Mouse (Mus musculus) lung, embryonic 16.5 days (tissue): ENCODE data around the gene Nyap1. TPM values are rescaled to one million over a fixed set of nuclear protein-coding genes. Genes with fewer than 3 reads are reported as not detected.
"Not testable (repeated sequence)": the region's sequence is repeated elsewhere in the genome, so short reads cannot be mapped to it uniquely, and the experiment has no call there.

ENCODE experiments used
- ATAC-seq: fragments of 200-750 bp; cut with Nextera tagmentation; 2 replicates; pipeline ENCODE4 v1.8.0; 2017; ENCODE audit warnings: low read depth, mild to moderate bottlenecking, moderate library complexity
- H3K27ac ChIP-seq: fragments of 300-500 bp; sonication (generic); 2 replicates; pipeline ENCODE4 v1.5.1; 2014; ENCODE audit warnings: mild to moderate bottlenecking, control low read depth, low read length
- H3K27me3 ChIP-seq: fragments of 300-500 bp; sonication (generic); 2 replicates; pipeline ENCODE4 v1.6.1; 2014; ENCODE audit warnings: low read depth, low read length, mixed read lengths; ENCODE audit not compliant: control insufficient read depth, insufficient read depth
- H3K36me3 ChIP-seq: fragments of 300-500 bp; sonication (generic); 2 replicates; pipeline ENCODE4 v1.6.1; 2014; ENCODE audit warnings: low read length; ENCODE audit not compliant: control insufficient read depth, insufficient read depth
- H3K4me1 ChIP-seq: fragments of 300-500 bp; sonication (generic); replicated peaks from 2 replicates; pipeline ENCODE4 v1.6.1; 2014; ENCODE audit warnings: low read length, mixed read lengths; ENCODE audit not compliant: control insufficient read depth, insufficient read depth
- H3K4me2 ChIP-seq: fragments of 300-500 bp; sonication (generic); 2 replicates; pipeline ENCODE4 v1.6.1; 2014; ENCODE audit warnings: low read depth, low read length, control low read depth
- H3K4me3 ChIP-seq: fragments of 300-500 bp; sonication (generic); 2 replicates; pipeline ENCODE4 v1.5.1; 2014; ENCODE audit warnings: mild to moderate bottlenecking, low read length, control low read depth
- H3K9ac ChIP-seq: fragments of 300-500 bp; sonication (generic); 2 replicates; pipeline ENCODE4 v1.6.1; 2014; ENCODE audit warnings: low read length, control low read depth
- H3K9me3 ChIP-seq: fragments of 300-500 bp; sonication (generic); 2 replicates; pipeline ENCODE4 v1.6.1; 2016; ENCODE audit warnings: low read length; ENCODE audit not compliant: control insufficient read depth
- WGBS: fragments of 180-500 bp; shearing (Covaris S2); extraction: QIAGEN DNeasy Blood & Tissue Kit; methylation state at CpG from one replicate; pipeline ENCODE4 v1.1.7; 2014; 5-methylcytosine and 5-hydroxymethylcytosine counted together
- polyA plus RNA-seq: library from polyadenylated mRNA; unstranded; fragments of >200 nt; fragmentation: Nextera tagmentation; extraction: Ambion mirVana; gene quantifications from 2 replicates; pipeline ENCODE4 v1.2.1, GENCODE M21; 2015

Gene Nyap1
- polyA plus RNA-seq, 1 experiment from 2014 or later, result 1.6 TPM

- Histone ChIP-seq H3K4me1 (peaks cover 13% of the 10 kb centered on the region), H3K4me3 (no peak overlapping the region), H3K27ac (no peak overlapping the region), H3K27me3 (no peaks in the 10 kb centered on the region), H3K9me3 (no peaks in the 10 kb centered on the region), H3K36me3 (peaks cover 9% of the 10 kb centered on the region), H3K4me2 (no peak overlapping the region), H3K9ac (peak overlapping the region; percentile 13; the same call in 1 of the 2 replicates)
- ATAC-seq, result no peak
- WGBS, result 60% methylated on average over 9 of the region's 9 CpGs
These were observed 1.9 kb downstream of the Nyap1 start for GRCm38 (mm10) chr5:137739471-137739870.

- Histone ChIP-seq H3K4me2 (no peak overlapping the region), H3K9ac (no peak overlapping the region), H3K4me3 (no peak overlapping the region), H3K36me3 (peaks cover 9% of the 10 kb centered on the region), H3K27me3 (no peaks in the 10 kb centered on the region), H3K9me3 (no peaks in the 10 kb centered on the region), H3K27ac (no peak overlapping the region), H3K4me1 (peaks cover 13% of the 10 kb centered on the region)
- no peak for ATAC-seq
- 50% methylated on average over 5 of the region's 5 CpGs for WGBS
These were observed 2.9 kb downstream of the Nyap1 start for GRCm38 (mm10) chr5:137738516-137738915.

- ATAC-seq, result no peak
- H3K27me3 ChIP-seq, result no peaks in the 10 kb centered on the region
- H3K4me1 ChIP-seq, result peaks cover 13% of the 10 kb centered on the region
- 81% methylated on average over 6 of the region's 6 CpGs for WGBS
- H3K9ac ChIP-seq, result no peak overlapping the region
- H3K27ac ChIP-seq, result no peak overlapping the region
- H3K36me3 ChIP-seq, result peaks cover 12% of the 10 kb centered on the region
- H3K4me3 ChIP-seq, result no peak overlapping the region
- H3K4me2 ChIP-seq, result no peak overlapping the region
- H3K9me3 ChIP-seq, result no peaks in the 10 kb centered on the region
These were observed 3.9 kb downstream of the Nyap1 start for GRCm38 (mm10) chr5:137737400-137737940.

GRCm38 (mm10) chr5:137734289-137735061 is 6.9 kb downstream of the Nyap1 start:
- H3K9ac ChIP-seq, result 0 out of 2 replicates have a peak overlapping the region, but pooled peaks have one; percentile 11
- no peak overlapping the region for H3K4me3 ChIP-seq
- H3K27me3 ChIP-seq, result no peaks in the 10 kb centered on the region
- H3K9me3 ChIP-seq, result no peaks in the 10 kb centered on the region
- no peak overlapping the region for H3K27ac ChIP-seq
- ATAC-seq, result 0 out of 2 replicates have a peak, but pooled peaks have one; percentile 21
- H3K4me1 ChIP-seq, result no peaks in the 10 kb centered on the region; the same call in 1 of the 2 replicates
- peaks cover 12% of the 10 kb centered on the region for H3K36me3 ChIP-seq
- WGBS, result 64% methylated on average over 6 of the region's 6 CpGs
- H3K4me2 ChIP-seq, result no peak overlapping the region

- no peak overlapping the region for H3K9ac ChIP-seq
- H3K4me1 ChIP-seq, result no peaks in the 10 kb centered on the region
These were observed 7.6 kb downstream of the Nyap1 start for GRCm38 (mm10) chr5:137733638-137734288.

GRCm38 (mm10) chr5:137726767-137727166 is 14.6 kb downstream of the Nyap1 start:
- Histone ChIP-seq H3K27me3 (no peaks in the 10 kb centered on the region), H3K4me1 (no peaks in the 10 kb centered on the region), H3K9ac (no peak overlapping the region), H3K36me3 (no peaks in the 10 kb centered on the region), H3K27ac (no peak overlapping the region), H3K9me3 (no peaks in the 10 kb centered on the region), H3K4me2 (no peak overlapping the region), H3K4me3 (no peak overlapping the region)
- ATAC-seq, result no peak
- WGBS, result 56% methylated on average over 6 of the region's 6 CpGs

More at GRCm38 (mm10) chr5:137733638-137734288, 7.6 kb downstream of the Nyap1 start:
- Histone ChIP-seq H3K36me3 (peaks cover 12% of the 10 kb centered on the region), H3K9me3 (no peaks in the 10 kb centered on the region), H3K4me2 (no peak overlapping the region), H3K27ac (no peak overlapping the region), H3K4me3 (no peak overlapping the region), H3K27me3 (no peaks in the 10 kb centered on the region)
- no peak for ATAC-seq
- WGBS, result 82% methylated on average over 12 of the region's 12 CpGs

- Histone ChIP-seq H3K27ac (no peak overlapping the region), H3K4me1 (0 out of 2 replicates have a peak, but pooled peaks cover 4% of the 10 kb centered on the region), H3K9me3 (no peaks in the 10 kb centered on the region), H3K4me3 (no peak overlapping the region), H3K9ac (no peak overlapping the region), H3K4me2 (no peak overlapping the region), H3K27me3 (no peaks in the 10 kb centered on the region), H3K36me3 (no peaks in the 10 kb centered on the region)
- no peak for ATAC-seq
- 77% methylated on average over 5 of the region's 5 CpGs for WGBS
These were observed 17.6 kb downstream of the Nyap1 start for GRCm38 (mm10) chr5:137723840-137724239.

- not testable (repeated sequence) for H3K27ac ChIP-seq, H3K27me3 ChIP-seq, H3K9me3 ChIP-seq, H3K9ac ChIP-seq, H3K4me1 ChIP-seq, H3K36me3 ChIP-seq
- WGBS, result 4% methylated on average over 9 of the region's 16 CpGs
- Histone ChIP-seq H3K4me2 (peak overlapping the region; percentile 44), H3K4me3 (0 out of 2 replicates have a peak overlapping the region, but pooled peaks have one; percentile 9)
- ATAC-seq, result peak; percentile 36; the same call in 1 of the 2 replicates
These were observed 20.7 kb downstream of the Nyap1 start for GRCm38 (mm10) chr5:137720558-137721164.

- no peaks in the 10 kb centered on the region for H3K9me3 ChIP-seq
- no peak overlapping the region for H3K4me3 ChIP-seq
- 63% methylated on average over 6 of the region's 6 CpGs for WGBS
- 0 out of 2 replicates have a peak, but pooled peaks cover 4% of the 10 kb centered on the region for H3K4me1 ChIP-seq
- H3K4me2 ChIP-seq, result no peak overlapping the region
- no peaks in the 10 kb centered on the region for H3K36me3 ChIP-seq
- no peak overlapping the region for H3K9ac ChIP-seq
- H3K27me3 ChIP-seq, result no peaks in the 10 kb centered on the region
- no peak overlapping the region for H3K27ac ChIP-seq
- no peak for ATAC-seq
These were observed 22.3 kb downstream of the Nyap1 start for GRCm38 (mm10) chr5:137719088-137719487.
